Mouse (Mus musculus) brain, embryonic 14.5 days (tissue): ENCODE results near the gene Mterf4. TPM values are rescaled to one million over a fixed set of nuclear protein-coding genes. Genes with fewer than 3 reads are reported as not detected.
A peak's percentile ranks its signal among the peaks of the same experiment; 100 is the strongest.
"Not testable (repeated sequence)": the region's sequence is repeated elsewhere in the genome, so short reads cannot be mapped to it uniquely, and the experiment has no call there.

ENCODE experiments used
- DNase-seq: peaks from one replicate; pipeline ENCODE4 v3.0.0-alpha.2; 2011; ENCODE audit warnings: low read depth
- CTCF ChIP-seq: fragments of 200-500 bp; IDR thresholded peaks from 2 replicates; pipeline ENCODE4 v1.5.1; 2012; ENCODE audit warnings: inconsistent platforms, mild to moderate bottlenecking, moderate library complexity, borderline replicate concordance; ENCODE audit not compliant: insufficient read depth, insufficient read length; ENCODE audit errors: extremely low read depth
- POLR2A ChIP-seq: fragments of 200-500 bp; IDR thresholded peaks from 2 replicates; pipeline ENCODE4 v1.6.1; 2012; ENCODE audit warnings: mild to moderate bottlenecking, inconsistent platforms, borderline replicate concordance; ENCODE audit not compliant: poor library complexity, insufficient read depth, insufficient read length, severe bottlenecking; ENCODE audit errors: extremely low read depth
- polyA plus RNA-seq: library from polyadenylated mRNA; depleted of rRNA; stranded (reverse); fragments of >200 nt; gene quantifications from 2 replicates; pipeline ENCODE4 v1.2.3, GENCODE M21; 2012; rRNA removed

Mterf4 gene
- polyA plus RNA-seq, result 20.2 and 20.8 TPM in 2 replicates

GRCm38 (mm10) chr1:93305581-93306337 lies at the start of gene Mterf4:
Gene Mterf4 (minus strand): TSS chr1:93305915.
- no peak for TF ChIP-seq CTCF
- peak; percentile 12; the same call in 1 of the 2 replicates for TF ChIP-seq POLR2A
- peak; percentile 94 for DNase-seq

- DNase-seq, result no peak
- TF ChIP-seq POLR2A (no peak), CTCF (no peak)
Measured at GRCm38 (mm10) chr1:93352724-93353123, 47.0 kb upstream of the Mterf4 start.

GRCm38 (mm10) chr1:93349701-93350100 lies 44.0 kb upstream of the Mterf4 start:
- TF ChIP-seq POLR2A, result no peak
- TF ChIP-seq CTCF, result no peak
- DNase-seq, result peak; percentile 1

GRCm38 (mm10) chr1:93347176-93347575 lies 41.5 kb upstream of the Mterf4 start:
- DNase-seq, result no peak

GRCm38 (mm10) chr1:93343504-93344047 lies 37.9 kb upstream of the Mterf4 start:
- TF ChIP-seq POLR2A (peak; percentile 49; the same call in 1 of the 2 replicates), CTCF (peak; percentile 7; the same call in 1 of the 2 replicates)
- peak; percentile 99 for DNase-seq

More at GRCm38 (mm10) chr1:93347176-93347575, 41.5 kb upstream of the Mterf4 start:
- TF ChIP-seq POLR2A, result no peak
- TF ChIP-seq CTCF, result no peak

GRCm38 (mm10) chr1:93342648-93343503 lies 37.2 kb upstream of the Mterf4 start, which contains the start of the genes Ppp1r7 and Pask:
Gene Ppp1r7 (plus strand): TSS chr1:93342854.
Gene Pask (minus strand): TSS chr1:93343482.
- DNase-seq, result peak; percentile 99
- TF ChIP-seq POLR2A (no peak), CTCF (no peak)

- no peak for DNase-seq
- no peak for TF ChIP-seq CTCF
- no peak for TF ChIP-seq POLR2A
Measured at GRCm38 (mm10) chr1:93334621-93335020, 28.9 kb upstream of the Mterf4 start.

GRCm38 (mm10) chr1:93326446-93326845 lies 20.7 kb upstream of the Mterf4 start:
- DNase-seq, result no peak
- TF ChIP-seq POLR2A, result no peak
- TF ChIP-seq CTCF, result no peak

- no peak for DNase-seq
- TF ChIP-seq POLR2A (no peak), CTCF (no peak)
Measured at GRCm38 (mm10) chr1:93323973-93324372, 18.3 kb upstream of the Mterf4 start.

- no peak for DNase-seq
- TF ChIP-seq POLR2A (no peak), CTCF (no peak)
Measured at GRCm38 (mm10) chr1:93300578-93300977, 5.1 kb downstream of the Mterf4 start.

GRCm38 (mm10) chr1:93299791-93300190 lies 5.9 kb downstream of the Mterf4 start:
- DNase-seq, result no peak
- TF ChIP-seq CTCF (no peak), POLR2A (no peak)

- not testable (repeated sequence) for DNase-seq
Measured at GRCm38 (mm10) chr1:93294491-93294890, 11.2 kb downstream of the Mterf4 start.
